Mouse (Mus musculus) frontal cortex, postnatal 36 days (tissue): ENCODE measurements around the gene Gak.
"Not testable (repeated sequence)": the region's sequence is repeated elsewhere in the genome, so short reads cannot be mapped to it uniquely, and the experiment has no call there.

Experiments
- DNase-seq, 2 experiments: peaks; one replicate each; pipeline ENCODE4 v3.0.0; 2022; ENCODE audit warnings: low spot score in 2 of 2

Gak gene

GRCm38 (mm10) chr5:108655891-108656650, 26.5 kb upstream of the Gak start:
- DNase-seq, result no peak

GRCm38 (mm10) chr5:108655381-108655780, 25.8 kb upstream of the Gak start:
- no peak for DNase-seq

- DNase-seq, result no peak
Measured at GRCm38 (mm10) chr5:108654444-108654990, 25.0 kb upstream of the Gak start.

- DNase-seq, result no peak
Measured at GRCm38 (mm10) chr5:108653341-108653740, 23.8 kb upstream of the Gak start.

- DNase-seq, result peak in 1 of 2 experiments; percentile 67
Measured at GRCm38 (mm10) chr5:108651823-108652222, 22.3 kb upstream of the Gak start.

- no peak for DNase-seq
Measured at GRCm38 (mm10) chr5:108651136-108651720, 21.7 kb upstream of the Gak start.

- DNase-seq, result no peak
Measured at GRCm38 (mm10) chr5:108650341-108650740, 20.8 kb upstream of the Gak start.

GRCm38 (mm10) chr5:108648937-108649576, 19.5 kb upstream of the Gak start:
- DNase-seq, result no peak

- no peak for DNase-seq
Measured at GRCm38 (mm10) chr5:108647820-108648465, 18.4 kb upstream of the Gak start.

- DNase-seq, result no peak
Measured at GRCm38 (mm10) chr5:108647311-108647710, 17.8 kb upstream of the Gak start.

GRCm38 (mm10) chr5:108646343-108646660, 16.7 kb upstream of the Gak start:
- no peak for DNase-seq

- DNase-seq, result peak in 1 of 2 experiments; percentile 40
Measured at GRCm38 (mm10) chr5:108645651-108646342, 16.2 kb upstream of the Gak start.

GRCm38 (mm10) chr5:108643674-108644073, 14.1 kb upstream of the Gak start:
- DNase-seq, result no peak

- DNase-seq, result no peak
Measured at GRCm38 (mm10) chr5:108636172-108636571, 6.6 kb upstream of the Gak start.

- not testable (repeated sequence) for DNase-seq
Measured at GRCm38 (mm10) chr5:108634088-108634487, 4.5 kb upstream of the Gak start.

GRCm38 (mm10) chr5:108633676-108634075, 4.1 kb upstream of the Gak start:
- DNase-seq, result no peak

- DNase-seq, result peak in 1 of 2 experiments; percentile 27
Measured at GRCm38 (mm10) chr5:108628891-108629633, 493 bp downstream of the Gak start.

GRCm38 (mm10) chr5:108626050-108626660, 3.4 kb downstream of the Gak start:
- DNase-seq, result no peak

GRCm38 (mm10) chr5:108621870-108622269, 7.7 kb downstream of the Gak start:
- peak in 1 of 2 experiments; percentile 29 for DNase-seq

- no peak for DNase-seq
Measured at GRCm38 (mm10) chr5:108610426-108610825, 19.1 kb downstream of the Gak start.
